Mouse (Mus musculus) right cerebral cortex, postnatal 25 days (tissue): ENCODE results near the gene Hesx1.
"Not testable (repeated sequence)": the region's sequence is repeated elsewhere in the genome, so short reads cannot be mapped to it uniquely, and the experiment has no call there.

Experiments
- DNase-seq: peaks from one replicate; pipeline ENCODE4 v3.0.0; 2022

Hesx1 gene

GRCm38 (mm10) chr14:26994211-26994741 lies at the start of gene Hesx1:
Hesx1 (plus strand) TSS chr14:26994416.
- no peak for DNase-seq

GRCm38 (mm10) chr14:26956139-26956538 lies 38.1 kb upstream of the Hesx1 start:
- not testable (repeated sequence) for DNase-seq

- DNase-seq: no peak
Measured at GRCm38 (mm10) chr14:26960518-26960917, 33.7 kb upstream of the Hesx1 start.

- DNase-seq: no peak
Measured at GRCm38 (mm10) chr14:26969164-26969563, 25.1 kb upstream of the Hesx1 start.

- DNase-seq: peak; percentile 74
Measured at GRCm38 (mm10) chr14:26969856-26970407, 24.3 kb upstream of the Hesx1 start.

GRCm38 (mm10) chr14:26970439-26970932 lies 23.7 kb upstream of the Hesx1 start:
- DNase-seq: peak; percentile 96

- DNase-seq: no peak
Measured at GRCm38 (mm10) chr14:26971106-26971789, 23.0 kb upstream of the Hesx1 start, which contains the start of gene Appl1. Appl1 (minus strand) TSS chr14:26971232.

GRCm38 (mm10) chr14:26973089-26973488 lies 21.1 kb upstream of the Hesx1 start:
- no peak for DNase-seq

- DNase-seq: no peak
Measured at GRCm38 (mm10) chr14:26975490-26975889, 18.7 kb upstream of the Hesx1 start.

GRCm38 (mm10) chr14:26976212-26976611 lies 18.0 kb upstream of the Hesx1 start:
- DNase-seq: no peak

- no peak for DNase-seq
Measured at GRCm38 (mm10) chr14:26977500-26977899, 16.7 kb upstream of the Hesx1 start.

- no peak for DNase-seq
Measured at GRCm38 (mm10) chr14:26979808-26980207, 14.4 kb upstream of the Hesx1 start.

GRCm38 (mm10) chr14:26981021-26981420 lies 13.2 kb upstream of the Hesx1 start:
- no peak for DNase-seq

GRCm38 (mm10) chr14:26981494-26982149 lies 12.6 kb upstream of the Hesx1 start:
- no peak for DNase-seq

- DNase-seq: no peak
Measured at GRCm38 (mm10) chr14:26982150-26982530, 12.1 kb upstream of the Hesx1 start.

GRCm38 (mm10) chr14:26988694-26989093 lies 5.5 kb upstream of the Hesx1 start:
- DNase-seq: no peak

- DNase-seq: no peak
Measured at GRCm38 (mm10) chr14:26991622-26992021, 2.6 kb upstream of the Hesx1 start.

GRCm38 (mm10) chr14:26993427-26993826 lies 789 bp upstream of the Hesx1 start:
- no peak for DNase-seq

- DNase-seq: no peak
Measured at GRCm38 (mm10) chr14:26996257-26996656, 2.0 kb downstream of the Hesx1 start.

GRCm38 (mm10) chr14:27000386-27000785 lies 6.2 kb downstream of the Hesx1 start:
- DNase-seq: no peak

GRCm38 (mm10) chr14:27004906-27005305 lies 10.7 kb downstream of the Hesx1 start:
- no peak for DNase-seq

- no peak for DNase-seq
Measured at GRCm38 (mm10) chr14:27005937-27006336, 11.7 kb downstream of the Hesx1 start.

- no peak for DNase-seq
Measured at GRCm38 (mm10) chr14:27011561-27011960, 17.3 kb downstream of the Hesx1 start.

GRCm38 (mm10) chr14:27013658-27014057 lies 19.4 kb downstream of the Hesx1 start:
- DNase-seq: no peak
